Mouse (Mus musculus): ENCODE data around the gene Usp7. TPM values are rescaled to one million over a fixed set of nuclear protein-coding genes. Genes with fewer than 3 reads are reported as not detected.

Gene Usp7
- total RNA-seq, 2 experiments from 2014 or later = 144 to 151 TPM

GRCm38 (mm10) chr16:8650007-8650406 is 142.1 kb downstream of the Usp7 start:
- DNase-seq (ENCODE audit: low spot score in 2 of 2) = no peak

GRCm38 (mm10) chr16:8645546-8645945 is 146.6 kb downstream of the Usp7 start:
- peak in 1 of 2 experiments; percentile 25 for DNase-seq (ENCODE audit: low spot score in 2 of 2)

- DNase-seq (ENCODE audit: low spot score in 2 of 2) = peak in 1 of 2 experiments; percentile 66
Observed at GRCm38 (mm10) chr16:8643855-8644254, 148.3 kb downstream of the Usp7 start.

Other genes with a start within 250 kb of the Usp7 start
- gene Pmm2, start 154.6 kb downstream of the Usp7 start, total RNA-seq (2021) = 10 to 100 TPM; 25.4 to 29.5 TPM
- 10 to 100 TPM; 11.5 to 13.1 TPM for gene Tmem186, start 154.6 kb downstream of the Usp7 start, total RNA-seq (2021)
- gene Carhsp1, start 120.2 kb downstream of the Usp7 start, total RNA-seq (2021) = 10 to 100 TPM; 27.3 to 28.4 TPM
- not detected for gene Gm5767, start 111.5 kb downstream of the Usp7 start, total RNA-seq (2021)
- 100 to 1,000 TPM; 100 to 102 TPM for gene 1810013L24Rik, start 37.8 kb upstream of the Usp7 start, total RNA-seq (2021)